8 mouse cellular contexts compared by ENCODE assay signal in the genomic region with DNA sequence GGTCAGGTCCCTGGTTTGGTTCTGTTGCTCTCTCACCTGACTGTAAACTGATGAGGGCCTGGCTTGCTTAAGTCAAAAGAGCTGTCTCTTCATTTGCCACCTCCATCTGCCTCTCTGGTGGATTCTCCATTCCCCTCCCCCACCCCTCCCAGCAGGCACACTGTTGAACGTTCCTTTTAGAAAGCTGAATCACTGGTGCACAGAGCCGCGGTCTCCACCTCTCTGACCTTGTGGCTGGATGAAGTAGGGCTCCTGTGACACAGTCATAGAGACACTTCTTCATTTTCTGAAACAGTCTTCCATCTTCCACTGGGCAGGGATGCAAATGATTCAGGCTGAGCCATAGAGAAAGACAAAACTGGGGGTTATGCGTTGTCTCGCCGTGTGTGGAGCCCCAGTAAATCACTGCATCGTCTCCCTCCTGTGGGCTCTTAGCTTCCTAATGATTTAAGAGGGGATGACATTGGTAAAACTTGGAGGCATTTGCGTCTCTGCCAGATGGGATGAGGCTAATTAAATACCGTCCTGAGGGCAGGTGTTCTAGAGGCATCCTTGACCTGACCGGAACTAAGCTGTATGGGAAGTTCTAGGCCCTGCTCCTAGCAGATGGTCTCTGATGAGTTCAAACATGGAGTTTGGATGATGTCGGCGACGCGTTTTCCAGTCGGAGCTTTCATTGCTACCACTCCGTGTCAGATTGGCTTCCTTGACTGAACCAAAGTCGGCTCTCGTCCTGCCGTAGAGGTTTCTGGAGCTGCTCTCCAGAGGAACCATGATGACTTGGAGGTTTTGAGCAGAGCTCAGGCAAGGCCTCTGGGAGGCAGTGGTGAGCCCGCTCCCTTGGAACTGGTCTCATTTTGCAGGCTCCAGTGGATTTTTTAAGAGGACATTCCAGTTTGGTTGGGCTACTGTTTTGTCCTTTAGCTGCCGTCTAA. TPM values are rescaled to one million over a fixed set of nuclear protein-coding genes. Genes with fewer than 3 reads are reported as not detected.
DNase-seq lines count a peak whose midpoint lies in the region; ATAC-seq and TF ChIP-seq lines count a peak whose summit lies in the region.
"Had no signal": no experiment of that assay in that cellular context is flagged by ENCODE, and none has a peak within 500 bp of the region (broad histone marks: within the 10 kb centered on the region; RNA-seq: fewer than 3 reads in every experiment).

No protein-coding gene starts in this region.

- peaks cover 8% of the 10 kb centered on the region; the same call in 1 of the 2 replicates for H3K4me1 ChIP-seq in forebrain, embryonic 11.5 days (replicated peaks; ENCODE audit: control insufficient read depth, insufficient read depth, low read length)
- H3K4me1 ChIP-seq in midbrain, embryonic 12.5 days = peaks cover 37% of the 10 kb centered on the region

- H3K4me2 ChIP-seq in forebrain, embryonic 11.5 days (ENCODE audit: low read depth, low read length, severe bottlenecking) = peak overlapping the region; percentile 96
- H3K4me2 ChIP-seq in midbrain, embryonic 12.5 days (replicated peaks) = peak overlapping the region; percentile 67

- ATAC-seq in forebrain, embryonic 11.5 days (replicated peaks; ENCODE audit: low FRiP score) = no peak
- no peak for ATAC-seq in midbrain, embryonic 12.5 days (ENCODE audit: low FRiP score, low read depth)
- ATAC-seq in megakaryocyte-erythroid progenitor cell, adult 5-6 weeks (replicated peaks; ENCODE audit: low FRiP score, low TSS enrichment, poor library complexity, severe bottlenecking) = no peak
- ATAC-seq in CD4-positive, CD25-positive, alpha-beta regulatory T cell, adult 4 months = no peak

- no peak overlapping the region for H3K9ac ChIP-seq in forebrain, embryonic 11.5 days (ENCODE audit: low read length)
- H3K9ac ChIP-seq in midbrain, embryonic 12.5 days (replicated peaks) = no peak overlapping the region

- peak; percentile 25 to 53 for DNase-seq in layer of hippocampus, adult 18-20 months (ENCODE audit: low spot score in 2 of 2)
- DNase-seq in layer of hippocampus, adult 9-11 months = no peak
- DNase-seq in brain, embryonic 14.5 days (ENCODE audit: low read depth) = peak; percentile 54
- DNase-seq in forebrain, embryonic 11.5 days (ENCODE audit: low spot score) = peak; percentile 57

- TF ChIP-seq CTCF in brain, embryonic 14.5 days (IDR thresholded peaks at IDR 0.05; ENCODE audit: borderline replicate concordance, extremely low read depth, insufficient read depth, insufficient read length) = peak; percentile 54; the same call in 1 of the 2 replicates

- H3K4me3 ChIP-seq in forebrain, embryonic 11.5 days (ENCODE audit: low read depth, low read length) = peak overlapping the region; percentile 73
- H3K4me3 ChIP-seq in midbrain, embryonic 12.5 days = peak overlapping the region; percentile 56

- no peaks in the 10 kb centered on the region for H3K27me3 ChIP-seq in forebrain, embryonic 11.5 days (ENCODE audit: control insufficient read depth, insufficient read depth, low read length)
- H3K27me3 ChIP-seq in midbrain, embryonic 12.5 days = peaks cover 5% of the 10 kb centered on the region

- WGBS in forebrain, embryonic 11.5 days = 72% methylated on average over 21 of the region's 21 CpGs
- WGBS in midbrain, embryonic 12.5 days = 67% methylated on average over 21 of the region's 21 CpGs

- TF ChIP-seq POLR2A in brain, embryonic 14.5 days (IDR thresholded peaks at IDR 0.05; ENCODE audit: borderline replicate concordance, extremely low read depth, insufficient read depth, insufficient read length, poor library complexity, severe bottlenecking) = no peak

- no peaks in the 10 kb centered on the region for H3K9me3 ChIP-seq in forebrain, embryonic 11.5 days (ENCODE audit: control insufficient read depth, low read length)
- H3K9me3 ChIP-seq in midbrain, embryonic 12.5 days = no peaks in the 10 kb centered on the region

- no peak overlapping the region for H3K27ac ChIP-seq in forebrain, embryonic 11.5 days (ENCODE audit: low read depth, low read length)
- H3K27ac ChIP-seq in midbrain, embryonic 12.5 days (replicated peaks) = no peak overlapping the region

- peaks cover 10% of the 10 kb centered on the region; the same call in 1 of the 2 replicates for H3K36me3 ChIP-seq in forebrain, embryonic 11.5 days (ENCODE audit: control insufficient read depth, insufficient read depth, low read length)
- H3K36me3 ChIP-seq in midbrain, embryonic 12.5 days = peaks cover 33% of the 10 kb centered on the region

RNA-seq across cellular contexts. Expression of gene Uchl1, which starts 1.8 kb away (rescaled TPM):
- total RNA-seq in layer of hippocampus, adult 18-20 months (2021) = 100 to 1,000 TPM; 839 to 868 TPM
- polyA plus RNA-seq in brain, embryonic 14.5 days (2012; rRNA removed) = 1,464 and 1,575 TPM in 2 replicates
- polyA plus RNA-seq in forebrain, embryonic 11.5 days (2014; fragmentation: Nextera tagmentation; extraction: Ambion mirVana) = 366 and 368 TPM in 2 replicates
- 559 and 602 TPM in 2 replicates for polyA plus RNA-seq in midbrain, embryonic 12.5 days (2016; fragmentation: Nextera tagmentation; extraction: Ambion mirVana)
- total RNA-seq in megakaryocyte-erythroid progenitor cell, adult 5-6 weeks (2014; fragmentation: Nextera tagmentation) = 0.48 TPM in 1 of 2 replicates, not detected in the other
- total RNA-seq in megakaryocyte-erythroid progenitor cell, adult 5-6 weeks (2017) = 1.4 TPM in 1 of 2 replicates, not detected in the other
- not detected for polyA plus RNA-seq in CD4-positive, CD25-positive, alpha-beta regulatory T cell, adult 4 months (2017; shearing (Covaris generic))
- polyA plus RNA-seq: liver, adult 2 months had no signal

RNA-seq across cellular contexts. Expression of gene Apbb2, which starts 59.1 kb away (rescaled TPM):
- 10 to 100 TPM; 55.9 to 59.5 TPM for total RNA-seq in layer of hippocampus, adult 18-20 months (2021)
- polyA plus RNA-seq in brain, embryonic 14.5 days (2012; rRNA removed) = 19.9 and 47.9 TPM in 2 replicates
- 35.1 and 35.3 TPM in 2 replicates for polyA plus RNA-seq in forebrain, embryonic 11.5 days (2014; fragmentation: Nextera tagmentation; extraction: Ambion mirVana)
- polyA plus RNA-seq in midbrain, embryonic 12.5 days (2016; fragmentation: Nextera tagmentation; extraction: Ambion mirVana) = 58.5 and 69.5 TPM in 2 replicates
- total RNA-seq in megakaryocyte-erythroid progenitor cell, adult 5-6 weeks (2014; fragmentation: Nextera tagmentation) = 2.4 and 2.5 TPM in 2 replicates
- 1.9 TPM in 1 of 2 replicates, not detected in the other for total RNA-seq in megakaryocyte-erythroid progenitor cell, adult 5-6 weeks (2017)
- polyA plus RNA-seq in CD4-positive, CD25-positive, alpha-beta regulatory T cell, adult 4 months (2017; shearing (Covaris generic)) = 1 to 10 TPM in 1 of 2 experiments, under 1 TPM in 1; 0.93 to 6.7 TPM

Comparison
In these comparisons a context has a peak if more than half of its experiments do, and no peak if none do; other contexts are left out.
1. RNA of gene Uchl1, which starts 1.8 kb away (polyA plus RNA-seq): 1,464 to 1,575 TPM in brain, embryonic 14.5 days, 559 to 602 TPM in midbrain, embryonic 12.5 days and 366 to 368 TPM in forebrain, embryonic 11.5 days; not detected in CD4-positive, CD25-positive, alpha-beta regulatory T cell, adult 4 months; every median in the first group is over 100 times any median in the second.